Mouse (Mus musculus): ENCODE measurements at regions not wholly inside any gene's neighbourhood (a gene's known extent, or its start where the extent isn't known, plus 50 kb on each side); places are given as distances from the start of the nearest gene placed in this dataset.

GRCm38 (mm10) chr13:107714001-107714400, 330.2 kb upstream of the Smim15 start:
- no peak overlapping the region for H3K27ac ChIP-seq (ENCODE audit: low read length)
- H3K4me1 ChIP-seq (ENCODE audit: control insufficient read depth, insufficient read depth, low read length): no peaks in the 10 kb centered on the region
- no peaks in the 10 kb centered on the region for H3K9me3 ChIP-seq (ENCODE audit: control insufficient read depth, low read depth, low read length)
- H3K9ac ChIP-seq (replicated peaks; ENCODE audit: low read depth, low read length): no peak overlapping the region
- ATAC-seq (ENCODE audit: insufficient number of reproducible peaks, insufficient read depth, low FRiP score, low read depth): no peak
- H3K27me3 ChIP-seq (ENCODE audit: control insufficient read depth, insufficient read depth, low read length): no peaks in the 10 kb centered on the region
- 70% methylated on average over 1 of the region's 1 CpGs for WGBS
- no peak overlapping the region for H3K4me2 ChIP-seq (replicated peaks; ENCODE audit: low read depth, low read length)
- no peaks in the 10 kb centered on the region for H3K36me3 ChIP-seq (ENCODE audit: control insufficient read depth, insufficient read depth, low read length)
- no peak overlapping the region for H3K4me3 ChIP-seq (ENCODE audit: low read depth, low read length)

- WGBS: 82% methylated on average over 4 of the region's 4 CpGs
- no peaks in the 10 kb centered on the region for H3K27me3 ChIP-seq (ENCODE audit: control insufficient read depth, insufficient read depth, low read length)
- no peak overlapping the region for H3K4me3 ChIP-seq (ENCODE audit: low read depth, low read length)
- no peaks in the 10 kb centered on the region for H3K4me1 ChIP-seq (ENCODE audit: control insufficient read depth, insufficient read depth, low read length)
- no peak overlapping the region for H3K27ac ChIP-seq (ENCODE audit: low read length)
- H3K36me3 ChIP-seq (ENCODE audit: control insufficient read depth, insufficient read depth, low read length): no peaks in the 10 kb centered on the region
- H3K9ac ChIP-seq (replicated peaks; ENCODE audit: low read depth, low read length): no peak overlapping the region
- H3K4me2 ChIP-seq (replicated peaks; ENCODE audit: low read depth, low read length): no peak overlapping the region
- no peaks in the 10 kb centered on the region for H3K9me3 ChIP-seq (ENCODE audit: control insufficient read depth, low read depth, low read length)
- ATAC-seq (ENCODE audit: insufficient number of reproducible peaks, insufficient read depth, low FRiP score, low read depth): no peak
Measured at GRCm38 (mm10) chr13:107711341-107711994, 332.8 kb upstream of the Smim15 start.

GRCm38 (mm10) chr13:107710368-107710767, 333.9 kb upstream of the Smim15 start:
- no peaks in the 10 kb centered on the region for H3K27me3 ChIP-seq (ENCODE audit: control insufficient read depth, insufficient read depth, low read length)
- H3K9ac ChIP-seq (replicated peaks; ENCODE audit: low read depth, low read length): no peak overlapping the region
- H3K36me3 ChIP-seq (ENCODE audit: control insufficient read depth, insufficient read depth, low read length): no peaks in the 10 kb centered on the region
- WGBS: 87% methylated on average over 4 of the region's 4 CpGs
- no peak overlapping the region for H3K4me2 ChIP-seq (replicated peaks; ENCODE audit: low read depth, low read length)
- H3K4me3 ChIP-seq (ENCODE audit: low read depth, low read length): no peak overlapping the region
- ATAC-seq (ENCODE audit: insufficient number of reproducible peaks, insufficient read depth, low FRiP score, low read depth): no peak
- H3K9me3 ChIP-seq (ENCODE audit: control insufficient read depth, low read depth, low read length): no peaks in the 10 kb centered on the region
- H3K4me1 ChIP-seq (ENCODE audit: control insufficient read depth, insufficient read depth, low read length): no peaks in the 10 kb centered on the region
- no peak overlapping the region for H3K27ac ChIP-seq (ENCODE audit: low read length)

- 64% methylated on average over 2 of the region's 2 CpGs for WGBS
- H3K9ac ChIP-seq (replicated peaks; ENCODE audit: low read depth, low read length): no peak overlapping the region
Measured at GRCm38 (mm10) chr13:107709828-107710227, 334.4 kb upstream of the Smim15 start.

GRCm38 (mm10) chr13:107703736-107704135, 340.5 kb upstream of the Smim15 start:
- Histone ChIP-seq H3K4me1 (ENCODE audit: control insufficient read depth, insufficient read depth, low read length) (peaks cover 3% of the 10 kb centered on the region; the same call in 1 of the 2 replicates), H3K36me3 (ENCODE audit: control insufficient read depth, insufficient read depth, low read length) (no peaks in the 10 kb centered on the region), H3K4me2 (replicated peaks; ENCODE audit: low read depth, low read length) (no peak overlapping the region), H3K27me3 (ENCODE audit: control insufficient read depth, insufficient read depth, low read length) (no peaks in the 10 kb centered on the region), H3K27ac (ENCODE audit: low read length) (no peak overlapping the region), H3K9me3 (ENCODE audit: control insufficient read depth, low read depth, low read length) (no peaks in the 10 kb centered on the region), H3K9ac (replicated peaks; ENCODE audit: low read depth, low read length) (no peak overlapping the region), H3K4me3 (ENCODE audit: low read depth, low read length) (no peak overlapping the region)
- WGBS: 55% methylated on average over 7 of the region's 7 CpGs
- no peak for ATAC-seq (ENCODE audit: insufficient number of reproducible peaks, insufficient read depth, low FRiP score, low read depth)

More at GRCm38 (mm10) chr13:107709828-107710227, 334.4 kb upstream of the Smim15 start:
- no peak for ATAC-seq (ENCODE audit: insufficient number of reproducible peaks, insufficient read depth, low FRiP score, low read depth)
- Histone ChIP-seq H3K4me2 (replicated peaks; ENCODE audit: low read depth, low read length) (no peak overlapping the region), H3K4me3 (ENCODE audit: low read depth, low read length) (no peak overlapping the region), H3K4me1 (ENCODE audit: control insufficient read depth, insufficient read depth, low read length) (no peaks in the 10 kb centered on the region), H3K27me3 (ENCODE audit: control insufficient read depth, insufficient read depth, low read length) (no peaks in the 10 kb centered on the region), H3K27ac (ENCODE audit: low read length) (no peak overlapping the region), H3K9me3 (ENCODE audit: control insufficient read depth, low read depth, low read length) (no peaks in the 10 kb centered on the region), H3K36me3 (ENCODE audit: control insufficient read depth, insufficient read depth, low read length) (no peaks in the 10 kb centered on the region)

DNA sequence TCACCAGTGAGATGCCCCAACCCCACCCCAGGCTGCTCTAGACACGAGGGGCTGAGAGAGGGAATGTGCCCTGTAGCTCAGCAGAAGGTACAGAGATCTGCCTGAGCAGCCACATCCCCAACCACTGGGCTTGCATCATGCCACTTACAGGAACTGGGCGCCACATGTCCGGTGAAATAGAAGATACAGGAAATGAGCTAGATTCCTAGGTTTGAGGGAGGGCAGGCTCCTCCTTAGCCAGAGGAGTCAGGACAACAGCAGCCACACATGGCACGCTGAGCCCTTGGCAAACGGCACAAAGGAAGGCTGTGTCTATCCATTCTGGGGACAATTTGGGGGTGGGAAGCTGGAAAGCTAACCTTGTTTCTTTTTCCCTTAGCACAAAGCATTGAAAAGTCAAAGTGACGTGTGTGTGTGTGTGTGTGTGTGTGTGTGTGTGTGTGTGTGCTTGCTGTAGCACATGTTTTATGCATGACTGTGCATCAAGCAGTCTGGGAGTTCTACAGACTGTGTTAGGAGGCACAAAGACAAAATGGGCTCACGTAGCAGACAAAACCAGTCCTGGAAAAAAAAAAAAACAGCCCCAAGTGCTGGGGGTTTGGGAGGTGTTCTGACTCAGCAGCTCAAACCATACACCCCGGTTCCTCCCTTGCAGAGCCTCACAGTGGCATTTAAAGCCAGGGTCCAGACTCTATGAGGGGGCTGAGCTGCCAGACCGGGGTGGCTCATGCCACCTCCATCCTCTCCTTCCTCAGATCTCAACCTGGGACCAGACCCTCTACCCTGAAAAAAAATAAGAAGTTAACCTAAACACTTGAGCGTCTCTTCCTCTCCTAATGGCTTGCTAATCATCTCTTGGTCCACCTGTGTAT, 343.7 kb upstream of the Smim15 start:
- Histone ChIP-seq H3K4me2 (replicated peaks; ENCODE audit: low read depth, low read length) (no peak overlapping the region), H3K9ac (replicated peaks; ENCODE audit: low read depth, low read length) (no peak overlapping the region), H3K9me3 (ENCODE audit: control insufficient read depth, low read depth, low read length) (no peaks in the 10 kb centered on the region), H3K27me3 (ENCODE audit: control insufficient read depth, insufficient read depth, low read length) (no peaks in the 10 kb centered on the region), H3K27ac (ENCODE audit: low read length) (no peak overlapping the region), H3K4me3 (ENCODE audit: low read depth, low read length) (no peak overlapping the region), H3K36me3 (ENCODE audit: control insufficient read depth, insufficient read depth, low read length) (no peaks in the 10 kb centered on the region), H3K4me1 (ENCODE audit: control insufficient read depth, insufficient read depth, low read length) (peaks cover 3% of the 10 kb centered on the region; the same call in 1 of the 2 replicates)
- ATAC-seq (ENCODE audit: insufficient number of reproducible peaks, insufficient read depth, low FRiP score, low read depth): no peak
- WGBS: 57% methylated on average over 10 of the region's 10 CpGs

GRCm38 (mm10) chr13:107699251-107699650, 345.0 kb upstream of the Smim15 start:
- ATAC-seq (ENCODE audit: insufficient number of reproducible peaks, insufficient read depth, low FRiP score, low read depth): no peak
- Histone ChIP-seq H3K4me1 (ENCODE audit: control insufficient read depth, insufficient read depth, low read length) (peaks cover 3% of the 10 kb centered on the region; the same call in 1 of the 2 replicates), H3K36me3 (ENCODE audit: control insufficient read depth, insufficient read depth, low read length) (no peaks in the 10 kb centered on the region), H3K4me3 (ENCODE audit: low read depth, low read length) (no peak overlapping the region), H3K9ac (replicated peaks; ENCODE audit: low read depth, low read length) (no peak overlapping the region), H3K4me2 (replicated peaks; ENCODE audit: low read depth, low read length) (no peak overlapping the region), H3K27ac (ENCODE audit: low read length) (no peak overlapping the region), H3K9me3 (ENCODE audit: control insufficient read depth, low read depth, low read length) (no peaks in the 10 kb centered on the region), H3K27me3 (ENCODE audit: control insufficient read depth, insufficient read depth, low read length) (no peaks in the 10 kb centered on the region)
- 78% methylated on average over 5 of the region's 5 CpGs for WGBS

GRCm38 (mm10) chr13:107698345-107698744, 345.9 kb upstream of the Smim15 start:
- H3K9ac ChIP-seq (replicated peaks; ENCODE audit: low read depth, low read length): no peak overlapping the region
- no peak for ATAC-seq (ENCODE audit: insufficient number of reproducible peaks, insufficient read depth, low FRiP score, low read depth)
- no peaks in the 10 kb centered on the region for H3K9me3 ChIP-seq (ENCODE audit: control insufficient read depth, low read depth, low read length)
- H3K4me3 ChIP-seq (ENCODE audit: low read depth, low read length): no peak overlapping the region
- peaks cover 3% of the 10 kb centered on the region; the same call in 1 of the 2 replicates for H3K4me1 ChIP-seq (ENCODE audit: control insufficient read depth, insufficient read depth, low read length)
- no peaks in the 10 kb centered on the region for H3K27me3 ChIP-seq (ENCODE audit: control insufficient read depth, insufficient read depth, low read length)
- H3K27ac ChIP-seq (ENCODE audit: low read length): no peak overlapping the region
- 89% methylated on average over 7 of the region's 7 CpGs for WGBS
- no peaks in the 10 kb centered on the region for H3K36me3 ChIP-seq (ENCODE audit: control insufficient read depth, insufficient read depth, low read length)
- H3K4me2 ChIP-seq (replicated peaks; ENCODE audit: low read depth, low read length): no peak overlapping the region

All from stomach, embryonic 14.5 days (tissue).